Mouse (Mus musculus) frontal cortex, postnatal 25 days (tissue): ENCODE results near the gene Slc38a10.

Experiments
- DNase-seq, 2 experiments: peaks; one replicate each; pipeline ENCODE4 v3.0.0; 2022; ENCODE audit warnings: low spot score in 2 of 2

Gene Slc38a10

GRCm38 (mm10) chr11:120101036-120101435 is 50.1 kb downstream of the Slc38a10 start:
- peak; percentile 62 to 69 for DNase-seq

GRCm38 (mm10) chr11:120098588-120099511 is 52.3 kb downstream of the Slc38a10 start, which contains the start of the genes Tepsin and Ndufaf8:
TSS of gene Tepsin (minus strand) at chr11:120098731.
TSS of gene Ndufaf8 (plus strand) at chr11:120098928.
- DNase-seq: peak; percentile 100

GRCm38 (mm10) chr11:120092817-120093591 is 58.1 kb downstream of the Slc38a10 start:
- no peak for DNase-seq

GRCm38 (mm10) chr11:120090661-120091060 is 60.5 kb downstream of the Slc38a10 start:
- no peak for DNase-seq

- DNase-seq: peak; percentile 91 to 93
Measured at GRCm38 (mm10) chr11:120086702-120087152, 64.4 kb downstream of the Slc38a10 start, which contains the start of gene Cep131. TSS of gene Cep131 (minus strand) at chr11:120086827.

GRCm38 (mm10) chr11:120085891-120086627 is 65.1 kb downstream of the Slc38a10 start:
- no peak for DNase-seq

- no peak for DNase-seq
Measured at GRCm38 (mm10) chr11:120080282-120080681, 70.9 kb downstream of the Slc38a10 start.

- DNase-seq: no peak
Measured at GRCm38 (mm10) chr11:120076191-120076590, 75.0 kb downstream of the Slc38a10 start.

GRCm38 (mm10) chr11:120072986-120073647 is 78.0 kb downstream of the Slc38a10 start:
- DNase-seq: no peak

- no peak for DNase-seq
Measured at GRCm38 (mm10) chr11:120071731-120072320, 79.3 kb downstream of the Slc38a10 start.

- no peak for DNase-seq
Measured at GRCm38 (mm10) chr11:120071065-120071464, 80.1 kb downstream of the Slc38a10 start.

GRCm38 (mm10) chr11:120070286-120070930 is 80.7 kb downstream of the Slc38a10 start:
- no peak for DNase-seq

GRCm38 (mm10) chr11:120069261-120069660 is 81.9 kb downstream of the Slc38a10 start:
- no peak for DNase-seq

GRCm38 (mm10) chr11:120067834-120068233 is 83.3 kb downstream of the Slc38a10 start:
- no peak for DNase-seq

GRCm38 (mm10) chr11:120065291-120065690 is 85.9 kb downstream of the Slc38a10 start:
- no peak for DNase-seq

GRCm38 (mm10) chr11:120064668-120065040 is 86.5 kb downstream of the Slc38a10 start:
- DNase-seq: no peak

- DNase-seq: no peak
Measured at GRCm38 (mm10) chr11:120064006-120064667, 87.0 kb downstream of the Slc38a10 start.

- DNase-seq: no peak
Measured at GRCm38 (mm10) chr11:120063326-120063725, 87.8 kb downstream of the Slc38a10 start.

GRCm38 (mm10) chr11:120060634-120061033 is 90.5 kb downstream of the Slc38a10 start:
- no peak for DNase-seq
